Mouse (Mus musculus) erythroblast, embryonic 14.5 days (primary cell): ENCODE data around the gene Cenpj.

ENCODE experiments used
- GATA1 ChIP-seq: IDR thresholded peaks from 2 replicates; pipeline ENCODE4 v1.6.1; 2012; ENCODE audit warnings: low read length, inconsistent platforms, mixed read lengths
- TAL1 ChIP-seq: IDR thresholded peaks from 3 replicates; pipeline ENCODE4 v1.6.1; 2012; ENCODE audit warnings: low read length, inconsistent platforms, mixed read lengths

DNA sequence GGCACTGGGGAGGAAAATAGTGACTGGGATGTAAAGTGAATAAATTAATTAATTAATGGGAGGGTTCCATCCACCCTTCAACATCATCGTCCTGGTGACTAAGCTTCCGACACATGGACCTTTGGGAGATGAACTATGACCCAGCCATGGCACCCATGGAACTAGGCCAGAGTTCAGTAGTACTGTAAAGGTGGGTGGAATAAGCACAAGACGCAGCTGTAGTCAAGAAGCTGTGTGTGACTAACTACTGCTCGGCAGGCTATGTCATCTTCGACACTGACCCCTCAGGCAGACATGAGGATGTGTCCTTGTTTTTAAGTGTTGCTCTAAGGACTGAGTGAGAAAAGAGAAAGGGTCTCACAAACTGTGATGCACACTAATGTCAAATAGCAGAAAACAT, 29.2 kb upstream of the Cenpj start:
- TF ChIP-seq GATA1 (no peak), TAL1 (no peak)
